Mouse (Mus musculus): Measurements from ENCODE around the gene Rac1. TPM values are rescaled to one million over a fixed set of nuclear protein-coding genes. Genes with fewer than 3 reads are reported as not detected.
A peak's percentile ranks its signal among the peaks of the same experiment; 100 is the strongest.

Rac1 gene
- polyA plus RNA-seq, 1 experiment = 44.2 TPM

- H3K36me3 ChIP-seq (ENCODE audit: control insufficient read depth, insufficient read depth, low read length) = no peaks in the 10 kb centered on the region
These were observed 59.9 kb downstream of the Rac1 start for GRCm38 (mm10) chr5:143467931-143468330.

GRCm38 (mm10) chr5:143466891-143467669 lies 60.8 kb downstream of the Rac1 start:
- H3K27me3 ChIP-seq (ENCODE audit: control insufficient read depth, insufficient read depth, low read length) = no peaks in the 10 kb centered on the region
- no peak for TF ChIP-seq POLR2A (IDR thresholded peaks at IDR 0.05; ENCODE audit: control insufficient read depth, low read depth, low read length)
- TF ChIP-seq CTCF (IDR thresholded peaks at IDR 0.05; ENCODE audit: control insufficient read depth, insufficient read depth, insufficient replicate concordance, low read depth, low read length) = no peak
- no peak overlapping the region for H3K27ac ChIP-seq (ENCODE audit: control insufficient read depth, insufficient read depth, low read depth, low read length)
- H3K36me3 ChIP-seq (ENCODE audit: control insufficient read depth, insufficient read depth, low read length) = no peaks in the 10 kb centered on the region
- H3K4me1 ChIP-seq (ENCODE audit: control insufficient read depth, insufficient read depth, low read length) = peaks cover 16% of the 10 kb centered on the region
- no peak overlapping the region for H3K4me3 ChIP-seq (ENCODE audit: control insufficient read depth, low read depth, low read length)

More at GRCm38 (mm10) chr5:143467931-143468330, 59.9 kb downstream of the Rac1 start:
- H3K4me3 ChIP-seq (ENCODE audit: control insufficient read depth, low read depth, low read length) = no peak overlapping the region
- H3K27ac ChIP-seq (ENCODE audit: control insufficient read depth, insufficient read depth, low read depth, low read length) = no peak overlapping the region
- no peaks in the 10 kb centered on the region for H3K27me3 ChIP-seq (ENCODE audit: control insufficient read depth, insufficient read depth, low read length)
- H3K4me1 ChIP-seq (ENCODE audit: control insufficient read depth, insufficient read depth, low read length) = peaks cover 16% of the 10 kb centered on the region
- TF ChIP-seq POLR2A (IDR thresholded peaks at IDR 0.05; ENCODE audit: control insufficient read depth, low read depth, low read length) = no peak
- no peak for TF ChIP-seq CTCF (IDR thresholded peaks at IDR 0.05; ENCODE audit: control insufficient read depth, insufficient read depth, insufficient replicate concordance, low read depth, low read length)

- no peak for TF ChIP-seq POLR2A (IDR thresholded peaks at IDR 0.05; ENCODE audit: control insufficient read depth, low read depth, low read length)
- no peak for TF ChIP-seq CTCF (IDR thresholded peaks at IDR 0.05; ENCODE audit: control insufficient read depth, insufficient read depth, insufficient replicate concordance, low read depth, low read length)
- Histone ChIP-seq H3K27ac (ENCODE audit: control insufficient read depth, insufficient read depth, low read depth, low read length) (no peak overlapping the region), H3K4me3 (ENCODE audit: control insufficient read depth, low read depth, low read length) (peak overlapping the region; percentile 85), H3K4me1 (ENCODE audit: control insufficient read depth, insufficient read depth, low read length) (peaks cover 16% of the 10 kb centered on the region), H3K36me3 (ENCODE audit: control insufficient read depth, insufficient read depth, low read length) (no peaks in the 10 kb centered on the region), H3K27me3 (ENCODE audit: control insufficient read depth, insufficient read depth, low read length) (no peaks in the 10 kb centered on the region)
These were observed 62.4 kb downstream of the Rac1 start for GRCm38 (mm10) chr5:143465156-143466085.

GRCm38 (mm10) chr5:143464757-143465118 lies 63.1 kb downstream of the Rac1 start:
- TF ChIP-seq POLR2A (IDR thresholded peaks at IDR 0.05; ENCODE audit: control insufficient read depth, low read depth, low read length) = no peak
- no peak for TF ChIP-seq CTCF (IDR thresholded peaks at IDR 0.05; ENCODE audit: control insufficient read depth, insufficient read depth, insufficient replicate concordance, low read depth, low read length)

GRCm38 (mm10) chr5:143464100-143464756 lies 63.6 kb downstream of the Rac1 start, which contains the start of gene Daglb:
TSS of gene Daglb (plus strand) at chr5:143464584.
- Histone ChIP-seq H3K4me1 (ENCODE audit: control insufficient read depth, insufficient read depth, low read length) (peaks cover 16% of the 10 kb centered on the region), H3K36me3 (ENCODE audit: control insufficient read depth, insufficient read depth, low read length) (no peaks in the 10 kb centered on the region), H3K27ac (ENCODE audit: control insufficient read depth, insufficient read depth, low read depth, low read length) (no peak within 1 kb of the TSS; the same call in 1 of the 2 replicates), H3K27me3 (ENCODE audit: control insufficient read depth, insufficient read depth, low read length) (no peaks in the 10 kb centered on the region), H3K4me3 (ENCODE audit: control insufficient read depth, low read depth, low read length) (peak within 1 kb of the TSS; percentile 85)
- peak; percentile 77 for TF ChIP-seq POLR2A (IDR thresholded peaks at IDR 0.05; ENCODE audit: control insufficient read depth, low read depth, low read length)
- no peak for TF ChIP-seq CTCF (IDR thresholded peaks at IDR 0.05; ENCODE audit: control insufficient read depth, insufficient read depth, insufficient replicate concordance, low read depth, low read length)

More at GRCm38 (mm10) chr5:143464757-143465118, 63.1 kb downstream of the Rac1 start:
- Histone ChIP-seq H3K36me3 (ENCODE audit: control insufficient read depth, insufficient read depth, low read length) (no peaks in the 10 kb centered on the region), H3K27ac (ENCODE audit: control insufficient read depth, insufficient read depth, low read depth, low read length) (no peak overlapping the region; the same call in 1 of the 2 replicates), H3K27me3 (ENCODE audit: control insufficient read depth, insufficient read depth, low read length) (no peaks in the 10 kb centered on the region), H3K4me3 (ENCODE audit: control insufficient read depth, low read depth, low read length) (peak overlapping the region; percentile 85), H3K4me1 (ENCODE audit: control insufficient read depth, insufficient read depth, low read length) (peaks cover 16% of the 10 kb centered on the region)

- Histone ChIP-seq H3K27me3 (ENCODE audit: control insufficient read depth, insufficient read depth, low read length) (no peaks in the 10 kb centered on the region), H3K27ac (ENCODE audit: control insufficient read depth, insufficient read depth, low read depth, low read length) (no peak overlapping the region), H3K36me3 (ENCODE audit: control insufficient read depth, insufficient read depth, low read length) (no peaks in the 10 kb centered on the region), H3K4me3 (ENCODE audit: control insufficient read depth, low read depth, low read length) (peak overlapping the region; percentile 85; the same call in 1 of the 2 replicates), H3K4me1 (ENCODE audit: control insufficient read depth, insufficient read depth, low read length) (peaks cover 16% of the 10 kb centered on the region)
- no peak for TF ChIP-seq POLR2A (IDR thresholded peaks at IDR 0.05; ENCODE audit: control insufficient read depth, low read depth, low read length)
- no peak for TF ChIP-seq CTCF (IDR thresholded peaks at IDR 0.05; ENCODE audit: control insufficient read depth, insufficient read depth, insufficient replicate concordance, low read depth, low read length)
These were observed 64.2 kb downstream of the Rac1 start for GRCm38 (mm10) chr5:143463671-143464070.

Other genes with a start within 250 kb of the Rac1 start
- gene Zfp853, start 234.4 kb downstream of the Rac1 start, polyA plus RNA-seq (2012; rRNA removed) = 0.13 TPM in 1 of 2 replicates, not detected in the other
- 19.6 and 21.2 TPM in 2 replicates for gene E130309D02Rik, start 212.7 kb downstream of the Rac1 start, polyA plus RNA-seq (2012; rRNA removed)
- gene Zdhhc4, start 198.8 kb downstream of the Rac1 start, polyA plus RNA-seq (2012; rRNA removed) = 390 and 402 TPM in 2 replicates
- gene Grid2ip, start 170.7 kb downstream of the Rac1 start, polyA plus RNA-seq (2012; rRNA removed) = 0.05 TPM in 2 replicates
- gene Kdelr2, start 124.2 kb downstream of the Rac1 start, polyA plus RNA-seq (2012; rRNA removed) = 58.8 and 64.3 TPM in 2 replicates
- gene Daglb, start 63.5 kb downstream of the Rac1 start, polyA plus RNA-seq (2012; rRNA removed) = 1.4 and 1.7 TPM in 2 replicates
- 22.5 and 24.0 TPM in 2 replicates for gene Cyth3, start 94.4 kb upstream of the Rac1 start, polyA plus RNA-seq (2012; rRNA removed)
- gene Usp42, start 204.2 kb upstream of the Rac1 start, polyA plus RNA-seq (2012; rRNA removed) = 33.0 and 35.8 TPM in 2 replicates